Mouse (Mus musculus) CH12.LX (cell line): ENCODE data around the gene Myt1l. TPM values are rescaled to one million over a fixed set of nuclear protein-coding genes. Genes with fewer than 3 reads are reported as not detected.

Experiments used
- DNase-seq: peaks from one replicate; pipeline ENCODE4 v3.0.0-alpha.2; 2013; ENCODE audit errors: extremely low read depth
- H3K27ac ChIP-seq: 2 replicates; pipeline ENCODE4 v1.5.1; 2012; ENCODE audit warnings: low read depth, mild to moderate bottlenecking, control low read depth, moderate library complexity; ENCODE audit not compliant: insufficient read depth
- H3K27me3 ChIP-seq: replicated peaks from 2 replicates; pipeline ENCODE3; 2012; ENCODE audit warnings: inconsistent platforms
- H3K36me3 ChIP-seq, 2 experiments: replicated peaks in 1 of 2; 2 replicates each; pipeline versions ENCODE3 to v1.6.1; 2012; ENCODE audit warnings: inconsistent platforms in 1 of 2, low read length in 1 of 2, mild to moderate bottlenecking in 1 of 2, mixed read lengths in 1 of 2, moderate library complexity in 1 of 2; ENCODE audit not compliant: control insufficient read depth in 1 of 2, insufficient read depth in 1 of 2
- H3K4me1 ChIP-seq, 2 experiments: 2 replicates each; pipeline ENCODE4 v1.6.1; 2012; ENCODE audit warnings: inconsistent platforms in 1 of 2, moderate library complexity in 1 of 2; ENCODE audit not compliant: insufficient read depth in 2 of 2, control insufficient read depth in 1 of 2
- H3K4me2 ChIP-seq: 2 replicates; pipeline ENCODE4 v1.6.1; 2012; ENCODE audit warnings: low read depth, mild to moderate bottlenecking, control low read depth; ENCODE audit not compliant: poor library complexity, insufficient read depth, severe bottlenecking
- H3K4me3 ChIP-seq, 3 experiments: fragments of 150-350 bp in 1 of 3; sonication (generic) in 1 of 3; replicated peaks in 1 of 3; 2 replicates each; pipeline versions ENCODE3 to v1.5.1; 2011 to 2012; ENCODE audit warnings: low read depth in 2 of 3, low read length in 2 of 3, mild to moderate bottlenecking in 2 of 3, moderate library complexity in 2 of 3, control low read depth in 1 of 3, improper control_type of control experiment in 1 of 3, inconsistent platforms in 1 of 3, mixed read lengths in 1 of 3; ENCODE audit not compliant: poor library complexity in 1 of 3
- H3K79me2 ChIP-seq: replicated peaks from 2 replicates; pipeline ENCODE4 v1.6.1; 2012; ENCODE audit warnings: mild to moderate bottlenecking, moderate library complexity; ENCODE audit not compliant: control insufficient read depth, poor library complexity, insufficient read depth, severe bottlenecking; ENCODE audit errors: extremely low read depth
- H3K9ac ChIP-seq: 2 replicates; pipeline ENCODE4 v1.6.1; 2012; ENCODE audit warnings: low read depth, mild to moderate bottlenecking, control low read depth, moderate library complexity; ENCODE audit not compliant: insufficient read depth
- H3K9me3 ChIP-seq: replicated peaks from 2 replicates; pipeline ENCODE3; 2012; ENCODE audit warnings: low read length, inconsistent platforms, mixed read lengths
- NELFE ChIP-seq: IDR thresholded peaks from 2 replicates; pipeline ENCODE4 v1.6.1; 2011; ENCODE audit warnings: low read depth, low read length, improper control_type of control experiment
- NRF1 ChIP-seq: IDR thresholded peaks from 2 replicates; pipeline ENCODE4 v1.6.1; 2014; ENCODE audit warnings: low read depth, mild to moderate bottlenecking, inconsistent platforms, low read length, improper control_type of control experiment, moderate library complexity
- POLR2A ChIP-seq: IDR thresholded peaks from 2 replicates; pipeline ENCODE4 v1.6.1; 2011; ENCODE audit warnings: low read depth, mild to moderate bottlenecking, improper control_type of control experiment, low read length
- RAD21 ChIP-seq: IDR thresholded peaks from 2 replicates; pipeline ENCODE4 v1.6.1; 2011; ENCODE audit warnings: low read depth, mild to moderate bottlenecking, low read length, improper control_type of control experiment, moderate library complexity
- UBTF ChIP-seq: IDR thresholded peaks from 2 replicates; pipeline ENCODE4 v1.6.1; 2012; ENCODE audit warnings: low read depth, mild to moderate bottlenecking, inconsistent platforms, low read length, improper control_type of control experiment, moderate library complexity
- USF1 ChIP-seq: IDR thresholded peaks from 2 replicates; pipeline ENCODE4 v1.6.1; 2014; ENCODE audit warnings: low read depth, mild to moderate bottlenecking, inconsistent platforms, low read length, improper control_type of control experiment
- USF2 ChIP-seq: conservative IDR thresholded peaks from 2 replicates; pipeline ENCODE4 v1.6.1; 2011; ENCODE audit warnings: low read depth, low read length, improper control_type of control experiment
- dilution Hi-C: fragments of 300-500 bp; cut with MboI; formaldehyde crosslinking; loops from 2 replicates; pipeline ENCODE4 v1.14.3; 2020; ENCODE audit warnings: low sequenced_read_pairs; ENCODE audit not compliant: extremely low pct_unique_long_range_greater_than_20kb, extremely low pct_ligation_motif_present
- in situ Hi-C: fragments of 300-500 bp; cut with MboI; formaldehyde crosslinking; loops from 3 replicates; pipeline ENCODE4 v1.14.3; 2019; ENCODE audit warnings: low sequenced_read_pairs, low pct_ligation_motif_present, low pct_unique_long_range_greater_than_20kb, mixed read lengths
- polyA plus RNA-seq: library from polyadenylated mRNA; unstranded; fragments of >175 nt; gene quantifications from 2 replicates; pipeline ENCODE4 v1.2.1, GENCODE M21; 2012; ENCODE audit warnings: low read depth; ENCODE audit not compliant: insufficient read length
- total RNA-seq, 2 experiments: library from RNA; depleted of rRNA; stranded (reverse); fragments of 300-350 nt in 1 of 2; fragments of >200 nt in 1 of 2; gene quantifications; 2 replicates each; pipeline ENCODE4 v1.2.3; 2012 to 2014

The Myt1l gene
- total and polyA plus RNA-seq, 3 experiments, result 0.31 to 1.1 TPM; not detected in 1

DNA sequence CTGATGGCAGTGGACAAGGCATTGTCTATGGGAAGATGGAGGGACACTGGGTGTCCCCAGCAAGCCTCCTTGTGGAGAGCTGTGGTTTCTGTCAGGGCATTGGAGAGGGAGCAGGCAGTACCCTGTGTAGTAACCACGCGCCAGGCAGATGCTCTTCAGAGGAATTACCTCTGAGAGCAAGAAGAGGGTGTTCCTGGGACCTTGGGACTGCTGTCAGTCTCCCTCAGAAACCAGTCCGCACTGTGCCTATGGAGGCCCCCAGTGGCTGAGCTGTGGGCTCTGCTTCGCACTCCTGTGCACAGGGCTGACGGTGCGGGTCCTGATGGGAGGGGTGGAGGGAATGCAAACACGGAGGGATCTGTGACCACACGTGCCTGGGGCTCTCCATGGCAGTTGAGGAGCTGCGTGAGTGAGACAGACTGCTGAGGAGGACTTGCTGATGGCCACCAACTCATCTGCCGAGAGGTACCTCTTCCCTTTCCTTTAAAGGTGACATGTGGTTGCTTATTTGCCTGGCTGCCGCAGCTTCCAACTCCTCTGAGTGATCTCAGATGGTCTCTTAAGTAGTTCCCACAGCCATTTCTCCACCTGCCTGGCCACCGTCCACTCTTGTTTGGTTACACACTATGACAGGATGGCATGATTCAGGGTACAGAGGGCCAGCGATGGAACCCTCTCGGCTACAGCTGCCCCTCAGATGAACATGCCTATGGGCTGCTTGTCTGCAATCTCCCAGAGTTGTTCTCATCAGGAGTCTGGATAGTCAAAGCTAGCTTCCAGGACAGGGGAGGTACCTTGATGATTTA is 5.1 kb downstream of the Myt1l start:
- Histone ChIP-seq H3K9me3 (no peaks in the 10 kb centered on the region), H3K79me2 (no peaks in the 10 kb centered on the region), H3K4me3 (no peak overlapping the region), H3K27me3 (no peaks in the 10 kb centered on the region), H3K4me1 (no peaks in the 10 kb centered on the region), H3K9ac (no peak overlapping the region), H3K36me3 (no peaks in the 10 kb centered on the region), H3K4me2 (no peak overlapping the region), H3K27ac (no peak overlapping the region)
- TF ChIP-seq USF2, result no peak
- no peak for TF ChIP-seq USF1
- dilution Hi-C loops (no loop called here), in situ Hi-C loops (no loop called here)
- DNase-seq, result no peak

DNA sequence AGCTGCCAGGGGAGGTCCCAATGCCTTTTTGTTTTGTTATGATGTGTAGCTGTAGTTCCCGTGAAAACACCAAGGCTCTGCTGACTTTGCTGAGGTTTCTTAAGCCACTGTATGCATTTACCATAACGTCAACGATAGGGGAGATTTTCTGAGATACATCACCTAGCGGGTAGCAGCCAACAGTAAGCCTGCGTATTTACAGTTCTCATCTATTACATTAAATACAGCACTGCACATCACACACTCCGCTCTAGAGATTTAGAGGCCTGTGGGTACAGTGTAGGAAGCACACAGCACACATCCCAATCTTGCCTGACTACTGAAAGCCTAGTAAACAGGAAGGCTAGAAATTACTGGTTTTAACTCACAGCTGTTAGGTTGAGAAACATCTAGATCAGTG is 6.1 kb downstream of the Myt1l start:
- H3K27ac ChIP-seq, result no peak overlapping the region
- no peak overlapping the region for H3K4me2 ChIP-seq
- dilution Hi-C loops (no loop called here), in situ Hi-C loops (no loop called here)
- H3K4me1 ChIP-seq, result no peaks in the 10 kb centered on the region
- DNase-seq, result no peak
- no peaks in the 10 kb centered on the region for H3K36me3 ChIP-seq
- no peaks in the 10 kb centered on the region for H3K79me2 ChIP-seq
- H3K27me3 ChIP-seq, result no peaks in the 10 kb centered on the region
- H3K9ac ChIP-seq, result no peak overlapping the region
- H3K9me3 ChIP-seq, result no peaks in the 10 kb centered on the region
- TF ChIP-seq NELFE (no peak), RAD21 (no peak), NRF1 (no peak), UBTF (no peak)
- no peak overlapping the region for H3K4me3 ChIP-seq

- Histone ChIP-seq H3K4me1 (no peaks in the 10 kb centered on the region), H3K4me2 (no peak overlapping the region), H3K9ac (no peak overlapping the region), H3K4me3 (no peak overlapping the region), H3K9me3 (no peaks in the 10 kb centered on the region), H3K36me3 (no peaks in the 10 kb centered on the region), H3K27ac (no peak overlapping the region), H3K27me3 (no peaks in the 10 kb centered on the region), H3K79me2 (no peaks in the 10 kb centered on the region)
- in situ Hi-C loops (no loop called here), dilution Hi-C loops (no loop called here)
- no peak for DNase-seq
- no peak for TF ChIP-seq POLR2A
Observed at GRCm38 (mm10) chr12:29534761-29535300, 6.6 kb downstream of the Myt1l start.
